Mouse (Mus musculus) G1E-ER4 (cell line): ENCODE measurements around the gene Gm8108. TPM values are rescaled to one million over a fixed set of nuclear protein-coding genes. Genes with fewer than 3 reads are reported as not detected.
"Not testable (repeated sequence)": the region's sequence is repeated elsewhere in the genome, so short reads cannot be mapped to it uniquely, and the experiment has no call there.

Experiments
- GATA1 ChIP-seq: IDR thresholded peaks from one replicate; pipeline ENCODE4 v1.8.0; 2012; ENCODE audit warnings: low read length, inconsistent platforms
- polyA plus RNA-seq: library from polyadenylated mRNA; stranded (reverse); fragments of >175 nt; gene quantifications from 2 replicates; pipeline ENCODE4 v1.2.3, GENCODE M21; 2012

Gm8108 gene
- polyA plus RNA-seq = not detected in 2 replicates

DNA sequence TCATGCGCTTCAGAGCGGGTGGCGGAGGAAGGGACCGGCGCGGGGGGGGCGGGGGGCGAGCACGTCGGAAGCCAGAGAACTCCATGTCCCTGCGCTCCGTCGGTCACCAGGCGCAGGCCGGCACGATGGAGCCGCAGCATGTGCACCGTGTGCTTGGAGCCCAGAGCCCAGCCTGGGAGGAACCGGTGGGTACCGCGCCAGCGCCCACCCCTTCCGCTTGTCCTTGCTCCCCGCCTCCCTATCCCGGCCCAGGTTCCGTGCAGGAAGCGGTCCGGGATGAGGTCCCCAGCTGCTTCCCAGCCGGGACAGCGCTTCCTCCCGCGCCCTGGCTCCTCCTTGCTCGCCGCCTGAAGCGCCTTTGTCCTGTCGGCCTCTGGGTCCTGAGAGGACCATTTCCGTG, at the start of gene Gm8108:
Gm8108 (plus strand) TSS at position 101 of the 400 bp plus-strand sequence.
- TF ChIP-seq GATA1 = not testable (repeated sequence)

GRCm38 (mm10) chr14:4083820-4084219, 26.5 kb upstream of the Gm8108 start, which contains the start of gene Gm3115:
Gene Gm3115 (plus strand): TSS chr14:4084120.
- TF ChIP-seq GATA1 = not testable (repeated sequence)

GRCm38 (mm10) chr14:4164730-4165129, 54.4 kb downstream of the Gm8108 start, which contains the start of gene Gm3127:
Gene Gm3127 (plus strand): TSS chr14:4165030.
- not testable (repeated sequence) for TF ChIP-seq GATA1

Other genes with a start within 250 kb of the Gm8108 start
- not detected in 2 replicates for gene Gm2916, start 226.4 kb upstream of the Gm8108 start, polyA plus RNA-seq
- gene Gm3029, start 178.8 kb upstream of the Gm8108 start, polyA plus RNA-seq = not detected in 2 replicates
- gene Gm3095, start 147.0 kb upstream of the Gm8108 start, polyA plus RNA-seq = not detected in 2 replicates
- not detected in 2 replicates for gene Gm3099, start 112.1 kb upstream of the Gm8108 start, polyA plus RNA-seq
- not detected in 2 replicates for gene Gm5796, start 86.6 kb upstream of the Gm8108 start, polyA plus RNA-seq
- not detected in 2 replicates for gene Gm3115, start 26.4 kb upstream of the Gm8108 start, polyA plus RNA-seq
- gene Gm3127, start 54.5 kb downstream of the Gm8108 start, polyA plus RNA-seq = not detected in 2 replicates
- not detected in 2 replicates for gene Gm2974, start 72.0 kb downstream of the Gm8108 start, polyA plus RNA-seq
- not detected in 2 replicates for gene Gm3138, start 139.1 kb downstream of the Gm8108 start, polyA plus RNA-seq
- gene Gm3149, start 206.8 kb downstream of the Gm8108 start, polyA plus RNA-seq = not detected in 2 replicates
- gene 2610042L04Rik, start 224.2 kb downstream of the Gm8108 start, polyA plus RNA-seq = not detected in 2 replicates